Mouse (Mus musculus) adrenal gland (tissue): ENCODE results near the gene Tph1.
"Not testable (repeated sequence)": the region's sequence is repeated elsewhere in the genome, so short reads cannot be mapped to it uniquely, and the experiment has no call there.

Source experiments
- intact Hi-C: fragments of 180-260 bp; cut with DNase I; formaldehyde crosslinking; loops from one replicate; pipeline ENCODE4 v1.15.1; 2025
- long read RNA-seq, 2 experiments: library from polyadenylated mRNA; unstranded; transcript quantifications; one replicate each; pipeline ENCODE4 v2.0.0; 2020; ENCODE audit warnings: borderline replicate concordance in 1 of 2; ENCODE audit not compliant: insufficient replicate concordance in 1 of 2

Gene Tph1
- long read RNA-seq, experiment 1, result 0 reads
- long read RNA-seq, experiment 2, partial matches to known transcripts, result 0 of 1 reads
- long read RNA-seq, experiment 2, other reads (novel, unspliced or antisense), result 1 of 1 reads

- intact Hi-C loops, result no loop called here
These were observed at the start of gene Tph1 for GRCm38 (mm10) chr7:46672160-46672672. TSS of gene Tph1 (minus strand) at chr7:46672537.

GRCm38 (mm10) chr7:46720460-46720859 lies 48.1 kb upstream of the Tph1 start:
- intact Hi-C loops, result no loop called here

GRCm38 (mm10) chr7:46719526-46719925 lies 47.2 kb upstream of the Tph1 start:
- intact Hi-C loops, result no loop called here

- intact Hi-C loops, result no loop called here
These were observed 46.4 kb upstream of the Tph1 start for GRCm38 (mm10) chr7:46718591-46719270.

- intact Hi-C loops, result loop anchor here (1.0 kb wide), 1 partner anchor 53 kb away; no protein-coding TSS in a partner anchor
These were observed 44.6 kb upstream of the Tph1 start for GRCm38 (mm10) chr7:46716897-46717296.

GRCm38 (mm10) chr7:46715600-46715999 lies 43.3 kb upstream of the Tph1 start, which contains the start of gene Saa3:
TSS of gene Saa3 (minus strand) at chr7:46715700.
- intact Hi-C loops, result no loop called here

- intact Hi-C loops, result loop anchor here (5.0 kb wide), 1 partner anchor 133 kb away; no protein-coding TSS in a partner anchor
These were observed 42.2 kb upstream of the Tph1 start for GRCm38 (mm10) chr7:46714518-46714917.

GRCm38 (mm10) chr7:46712250-46712649 lies 39.9 kb upstream of the Tph1 start:
- intact Hi-C loops, result loop anchor here (5.0 kb wide), 1 partner anchor 135 kb away; no protein-coding TSS in a partner anchor

GRCm38 (mm10) chr7:46710390-46710844 lies 38.1 kb upstream of the Tph1 start, which contains the start of gene Saal1:
TSS of gene Saal1 (minus strand) at chr7:46710680.
- intact Hi-C loops, result loop anchor here (5.0 kb wide), 1 partner anchor 137 kb away; no protein-coding TSS in a partner anchor

GRCm38 (mm10) chr7:46700521-46701025 lies 28.2 kb upstream of the Tph1 start:
- intact Hi-C loops, result no loop called here

- intact Hi-C loops, result no loop called here
These were observed 24.4 kb upstream of the Tph1 start for GRCm38 (mm10) chr7:46696754-46697153.

GRCm38 (mm10) chr7:46686827-46687226 lies 14.5 kb upstream of the Tph1 start:
- intact Hi-C loops, result no loop called here

GRCm38 (mm10) chr7:46680732-46681131 lies 8.4 kb upstream of the Tph1 start:
- intact Hi-C loops, result no loop called here

- intact Hi-C loops, result not testable (repeated sequence)
These were observed 6.7 kb upstream of the Tph1 start for GRCm38 (mm10) chr7:46679044-46679443.

GRCm38 (mm10) chr7:46678417-46678816 lies 6.1 kb upstream of the Tph1 start:
- intact Hi-C loops, result no loop called here

GRCm38 (mm10) chr7:46676808-46677360 lies 4.5 kb upstream of the Tph1 start:
- intact Hi-C loops, result no loop called here

GRCm38 (mm10) chr7:46675886-46676285 lies 3.5 kb upstream of the Tph1 start:
- intact Hi-C loops, result no loop called here

GRCm38 (mm10) chr7:46675061-46675460 lies 2.7 kb upstream of the Tph1 start:
- intact Hi-C loops, result no loop called here

- intact Hi-C loops, result no loop called here
These were observed 5.1 kb downstream of the Tph1 start for GRCm38 (mm10) chr7:46667256-46667655.

- intact Hi-C loops, result no loop called here
These were observed 7.1 kb downstream of the Tph1 start for GRCm38 (mm10) chr7:46665236-46665635.

GRCm38 (mm10) chr7:46661591-46662090 lies 10.7 kb downstream of the Tph1 start:
- intact Hi-C loops, result no loop called here

GRCm38 (mm10) chr7:46652279-46652678 lies 20.1 kb downstream of the Tph1 start:
- intact Hi-C loops, result no loop called here
